Mouse (Mus musculus) adrenal gland, postnatal 25 days (tissue): Measurements from ENCODE around the gene Pim1. TPM values are rescaled to one million over a fixed set of nuclear protein-coding genes. Genes with fewer than 3 reads are reported as not detected.

Experiments used
- DNase-seq: peaks from one replicate; pipeline ENCODE4 v3.0.0; 2021; ENCODE audit warnings: mixed read lengths
- total RNA-seq: library from RNA; stranded (reverse); gene quantifications from 2 replicates; pipeline ENCODE4 v1.2.3, GENCODE M21; 2021

Pim1 gene
- total RNA-seq, 1 experiment from 2014 or later: 88.8 TPM

DNA sequence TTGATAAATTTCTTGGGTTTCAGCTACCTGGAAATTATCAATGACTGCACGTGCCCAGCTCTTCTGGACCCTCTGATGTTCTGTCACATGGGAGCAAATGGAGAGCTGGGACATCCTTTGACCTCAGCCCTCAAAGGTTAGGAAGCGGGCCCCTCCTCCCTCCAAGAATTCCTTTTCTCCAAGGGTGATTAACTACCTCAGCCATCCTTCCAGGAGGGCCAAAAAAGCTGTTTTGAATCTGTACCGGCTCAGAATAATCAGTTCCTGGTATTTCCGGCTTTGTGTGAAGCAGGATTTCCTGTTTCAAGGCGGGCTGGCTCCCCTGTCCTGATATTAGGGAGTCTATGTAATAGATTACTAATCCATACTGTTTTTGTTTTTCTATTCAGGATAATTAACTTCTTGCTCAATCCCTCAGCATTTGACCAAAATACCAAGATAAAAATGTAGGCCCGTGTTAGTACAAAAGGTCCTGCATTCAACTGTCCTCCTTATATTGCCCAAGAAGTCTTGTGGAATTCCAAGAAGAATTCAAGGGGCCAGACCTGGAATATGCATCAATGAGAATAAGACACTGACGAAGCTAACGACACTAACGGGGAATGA is 25.0 kb upstream of the Pim1 start:
- no peak for DNase-seq

DNA sequence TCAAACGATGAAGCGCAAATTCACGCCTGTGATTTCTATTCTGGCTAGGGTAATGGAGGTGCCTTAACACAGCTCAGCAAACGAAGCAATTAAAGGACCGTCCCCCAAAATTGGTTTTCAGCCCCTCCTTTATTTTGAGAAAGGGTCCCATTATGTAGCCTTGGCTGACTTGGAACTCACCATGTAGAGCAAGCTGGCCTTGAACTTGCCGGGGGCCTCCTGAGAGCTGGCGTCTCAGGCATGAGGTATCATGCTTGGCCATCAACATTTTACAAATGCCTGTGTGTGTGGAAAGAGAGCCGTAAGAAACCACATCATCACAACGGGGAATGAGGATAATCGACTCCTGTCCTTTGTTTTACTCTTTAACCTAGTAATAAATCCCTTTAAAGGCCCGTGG is 23.5 kb upstream of the Pim1 start:
- no peak for DNase-seq

DNA sequence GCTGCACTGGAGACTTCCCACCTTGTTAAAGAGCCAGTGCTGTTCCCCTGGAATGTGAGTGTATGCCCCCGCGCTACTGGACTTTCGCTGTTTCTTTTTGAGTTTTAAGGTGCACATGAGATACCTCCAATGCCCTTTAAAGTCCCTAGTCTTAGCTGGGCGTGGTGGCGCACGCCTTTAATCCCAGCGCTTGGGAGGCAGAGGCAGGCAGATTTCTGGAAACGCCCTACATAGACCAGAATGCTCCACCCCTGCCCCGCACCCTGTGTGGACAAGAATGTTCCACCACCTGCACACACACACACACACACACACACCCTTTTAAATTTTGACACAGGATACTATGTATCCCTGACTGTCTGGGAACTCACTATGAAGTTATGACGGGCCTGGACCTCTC is 17.1 kb upstream of the Pim1 start:
- DNase-seq: no peak

DNA sequence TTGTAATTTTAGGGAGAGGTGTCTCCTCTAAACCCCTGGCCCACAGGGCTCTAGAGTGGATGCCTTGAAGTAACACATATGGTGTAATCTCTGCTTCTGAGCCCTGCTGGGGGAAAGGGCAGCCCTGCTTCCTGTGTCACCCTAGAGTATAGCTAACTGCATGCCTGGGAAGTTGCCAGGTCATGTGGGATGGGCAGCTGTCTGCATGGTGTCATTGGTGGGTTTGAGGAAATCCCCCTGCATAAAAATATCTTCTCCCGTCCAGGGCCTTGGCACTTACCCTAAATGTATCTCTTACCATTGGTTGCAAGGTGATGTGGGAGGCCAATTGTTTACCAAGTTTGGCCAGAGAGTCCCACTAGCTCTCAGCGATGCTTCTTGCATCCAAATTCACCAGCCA is 16.5 kb upstream of the Pim1 start:
- DNase-seq: no peak

DNA sequence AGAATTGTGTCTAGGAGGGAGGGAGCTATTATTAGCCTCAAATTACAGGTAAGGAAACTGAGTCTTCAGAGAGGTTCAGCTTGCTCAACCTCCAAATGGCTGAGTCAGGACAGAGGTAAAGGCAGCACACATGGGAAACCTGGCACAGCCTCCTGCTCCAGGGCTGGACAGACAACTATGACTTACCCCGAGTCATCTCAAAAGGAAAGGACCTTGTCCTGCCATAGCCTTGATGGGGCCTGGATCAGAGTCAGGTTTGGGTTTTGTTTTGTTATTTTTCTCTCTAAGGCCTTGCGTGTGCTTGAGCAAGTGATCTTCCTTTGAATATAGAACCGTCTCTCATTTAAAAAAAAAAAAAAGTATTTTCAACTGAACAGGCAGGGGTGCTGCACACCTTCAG is 15.4 kb upstream of the Pim1 start:
- peak; percentile 42 for DNase-seq

DNA sequence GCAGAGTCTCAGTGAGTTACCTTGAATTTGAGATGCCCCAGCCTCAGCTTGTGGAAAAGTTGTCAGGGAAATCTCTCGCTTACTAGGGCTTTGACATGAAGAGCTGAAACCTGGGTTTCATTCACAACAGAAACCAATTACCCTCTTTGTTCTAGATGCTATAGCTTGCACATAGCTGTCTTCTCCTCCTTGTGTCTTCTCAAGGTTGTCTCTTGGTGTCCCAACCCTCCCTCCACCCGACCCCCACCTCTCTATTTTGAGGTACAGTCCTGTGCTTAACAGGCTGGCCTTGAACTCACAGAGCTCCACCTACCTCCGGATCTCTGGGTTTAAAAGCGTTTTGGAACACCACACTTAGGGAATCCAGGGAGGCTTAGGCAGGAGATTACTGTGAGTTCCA is 14.1 kb upstream of the Pim1 start:
- no peak for DNase-seq

DNA sequence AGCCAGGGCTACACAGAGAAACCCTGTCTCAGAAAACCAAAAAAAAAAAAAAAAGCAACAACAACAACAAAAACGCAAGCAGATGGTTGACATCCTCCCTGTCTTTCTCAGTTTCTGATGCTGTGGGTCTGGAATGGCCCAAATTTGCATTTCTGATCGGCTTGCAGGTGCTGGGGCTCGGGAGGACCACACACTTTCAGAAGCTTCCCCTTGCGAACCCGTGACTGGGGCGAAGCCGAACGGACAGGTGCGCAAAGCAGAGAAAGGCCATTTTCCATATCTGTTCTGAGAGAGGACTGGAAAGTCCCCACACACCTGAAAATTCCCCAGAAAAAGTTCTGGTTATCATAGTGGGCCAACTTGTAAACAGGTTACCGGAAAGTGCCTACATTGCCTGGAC is 13.2 kb upstream of the Pim1 start:
- DNase-seq: no peak

DNA sequence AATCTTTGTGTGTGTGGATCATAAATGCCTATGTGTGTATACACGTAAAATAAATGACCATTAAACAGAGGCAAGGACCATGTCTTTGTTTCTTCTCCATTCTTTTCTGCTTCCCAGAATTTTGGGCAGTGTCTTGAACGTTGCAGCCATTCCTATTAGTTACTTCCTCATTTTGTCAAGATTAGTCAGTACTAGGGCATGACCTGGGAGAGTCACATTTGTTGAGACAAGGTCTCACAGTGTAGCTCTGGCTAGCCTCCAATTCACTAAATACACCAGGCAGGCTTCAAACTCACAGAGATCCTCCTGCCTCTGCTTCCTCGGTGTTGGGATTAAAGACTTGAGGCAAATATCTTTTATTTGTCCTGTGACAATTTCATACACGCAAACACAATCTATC is 12.3 kb upstream of the Pim1 start:
- DNase-seq: no peak

DNA sequence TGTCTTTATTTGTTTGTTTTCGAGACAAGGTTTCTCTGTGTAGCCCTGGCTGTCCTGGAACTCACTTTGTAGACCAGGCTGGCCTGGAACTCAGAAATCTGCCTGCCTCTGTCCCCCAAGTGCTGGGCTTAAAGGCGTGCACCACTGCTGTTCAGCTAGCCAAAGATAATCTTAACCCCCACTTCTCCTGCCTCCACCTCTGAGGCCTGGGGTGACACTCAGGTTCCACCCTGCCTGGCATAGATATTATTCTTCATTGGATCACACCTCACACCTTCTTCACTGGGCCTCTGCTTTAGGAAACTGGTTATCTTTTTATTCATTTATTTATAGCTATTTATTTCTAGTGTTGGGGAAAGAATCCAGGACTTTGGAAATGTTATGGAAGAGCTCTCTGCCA is 10.3 kb upstream of the Pim1 start:
- no peak for DNase-seq

DNA sequence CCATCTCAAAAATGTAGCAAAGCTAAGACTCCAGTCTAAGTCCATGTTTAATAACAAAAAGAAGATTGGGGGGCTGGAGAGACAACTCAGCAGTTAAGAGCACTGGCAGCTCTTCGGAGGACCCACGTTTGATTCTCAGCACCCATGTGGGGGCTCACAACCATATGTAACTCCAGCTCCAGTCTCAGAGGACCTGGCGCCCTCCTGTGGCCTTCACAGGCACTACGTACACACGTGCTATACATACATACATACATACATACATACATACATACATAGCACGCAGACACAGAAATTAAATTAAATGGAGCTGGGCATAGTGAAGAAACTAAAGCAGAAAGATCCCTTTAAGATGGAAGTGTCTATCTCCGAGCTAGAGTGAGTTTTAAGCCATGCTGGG is 7.9 kb upstream of the Pim1 start:
- no peak for DNase-seq

DNA sequence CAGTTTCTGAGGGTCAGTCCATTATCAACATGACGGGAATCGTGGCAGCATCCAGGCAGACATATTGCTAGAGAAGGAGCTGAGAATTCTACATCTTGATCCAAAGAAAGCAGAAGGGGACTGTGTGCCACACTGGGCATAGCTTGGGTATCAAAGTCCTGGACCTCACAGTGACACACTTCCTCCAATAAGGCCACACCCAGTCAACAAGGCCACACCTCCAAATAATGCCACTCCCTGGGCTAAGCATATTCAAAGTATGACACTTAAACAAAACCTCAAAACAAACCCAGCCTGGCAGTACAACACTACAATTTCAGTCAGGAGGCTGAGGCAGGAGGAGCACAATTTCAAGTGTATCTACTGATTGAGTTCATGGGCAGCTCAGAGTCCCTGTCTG is 7.3 kb upstream of the Pim1 start:
- DNase-seq: no peak

DNA sequence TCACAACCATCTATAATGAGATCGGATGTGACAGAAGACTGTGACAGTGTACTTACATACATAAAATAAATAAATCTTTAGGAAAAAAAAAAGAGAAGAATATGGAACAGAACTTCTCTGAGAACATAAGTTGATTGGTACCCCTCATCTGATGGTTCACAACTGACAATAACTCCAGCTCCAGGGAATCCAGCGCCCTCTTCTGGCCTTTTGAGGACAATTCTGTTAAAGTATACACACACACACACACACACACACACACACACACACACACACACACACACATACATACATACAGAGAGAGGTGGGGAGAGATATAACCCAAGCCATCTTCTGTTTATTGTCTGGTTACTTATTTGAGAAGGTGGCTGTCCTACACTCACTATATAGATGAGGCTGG is 6.1 kb upstream of the Pim1 start:
- DNase-seq: no peak

DNA sequence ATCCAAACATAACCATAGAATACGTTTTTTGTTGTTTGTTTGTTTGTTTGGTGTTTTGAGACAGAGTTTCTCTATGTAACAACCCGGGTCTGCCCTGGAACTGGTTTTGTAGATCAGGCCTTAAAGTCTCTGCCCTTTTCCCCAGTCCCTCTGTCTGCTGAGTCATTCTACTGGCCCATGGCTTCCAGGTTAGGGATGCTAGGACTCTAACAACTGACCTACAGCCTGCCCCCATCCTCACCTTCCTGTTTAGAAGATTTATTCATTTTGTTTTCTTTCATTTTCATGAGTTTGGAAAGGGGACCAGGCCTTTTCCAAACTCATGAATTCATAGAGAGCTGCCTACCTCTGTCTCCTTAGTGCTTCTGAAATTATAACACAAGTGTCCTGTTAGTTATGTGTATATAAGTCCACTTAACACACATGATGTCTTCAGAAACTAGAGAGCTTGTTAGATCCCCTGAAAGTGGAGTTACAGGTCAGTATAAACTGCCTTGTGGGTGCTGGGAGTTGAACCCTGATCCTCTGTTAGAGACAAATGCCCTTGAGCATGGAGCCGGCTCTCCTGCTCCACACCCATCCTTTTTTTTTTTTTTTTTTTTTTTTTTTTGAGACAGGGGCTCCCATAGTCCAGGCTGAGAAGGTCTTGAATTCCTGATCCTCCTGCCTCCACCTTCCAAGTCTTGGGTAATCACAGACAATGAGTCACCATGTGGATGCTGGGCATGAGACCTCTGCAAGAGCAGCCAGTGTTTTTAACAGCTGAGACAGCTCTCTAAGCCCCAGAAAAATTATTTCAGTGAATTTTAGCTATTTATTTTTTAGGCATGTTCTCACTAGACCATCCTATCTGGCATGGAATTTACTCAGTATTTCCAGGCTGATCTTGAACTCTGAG is 5.0 kb upstream of the Pim1 start:
- DNase-seq: no peak

DNA sequence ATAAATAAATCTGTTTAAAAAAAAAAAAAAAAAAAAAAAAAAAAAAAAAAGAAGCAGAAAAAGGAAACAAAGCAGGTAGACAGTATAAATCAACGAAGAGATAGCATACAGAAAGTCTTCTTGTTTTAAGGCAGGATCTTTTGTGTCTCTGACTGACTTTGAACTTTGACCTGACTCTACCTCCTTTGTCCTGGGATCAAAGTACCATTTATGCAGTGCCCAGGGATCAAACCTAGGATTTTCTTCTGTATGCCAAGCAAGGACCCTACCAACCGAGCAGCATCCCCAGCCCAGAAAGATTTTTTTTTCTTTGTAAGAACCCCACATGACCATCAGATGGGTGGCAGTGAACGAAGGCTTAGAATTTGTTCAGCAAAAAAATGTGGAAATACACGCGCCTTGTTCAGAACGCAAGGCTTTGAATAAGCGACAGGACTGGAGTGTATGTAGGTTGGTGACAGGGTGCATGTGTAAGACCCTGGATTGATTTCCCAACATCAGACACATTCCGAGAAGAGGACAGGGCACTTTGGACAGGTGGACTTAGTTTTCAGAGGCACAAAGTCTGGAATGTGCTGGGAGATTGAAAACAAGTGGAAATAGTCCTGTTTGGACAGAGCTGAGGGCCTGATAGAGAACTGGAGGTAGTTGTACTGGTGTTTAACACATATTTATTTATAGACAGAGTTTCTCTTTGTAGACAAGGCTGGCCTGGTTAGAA is 2.1 kb upstream of the Pim1 start:
- DNase-seq: no peak

DNA sequence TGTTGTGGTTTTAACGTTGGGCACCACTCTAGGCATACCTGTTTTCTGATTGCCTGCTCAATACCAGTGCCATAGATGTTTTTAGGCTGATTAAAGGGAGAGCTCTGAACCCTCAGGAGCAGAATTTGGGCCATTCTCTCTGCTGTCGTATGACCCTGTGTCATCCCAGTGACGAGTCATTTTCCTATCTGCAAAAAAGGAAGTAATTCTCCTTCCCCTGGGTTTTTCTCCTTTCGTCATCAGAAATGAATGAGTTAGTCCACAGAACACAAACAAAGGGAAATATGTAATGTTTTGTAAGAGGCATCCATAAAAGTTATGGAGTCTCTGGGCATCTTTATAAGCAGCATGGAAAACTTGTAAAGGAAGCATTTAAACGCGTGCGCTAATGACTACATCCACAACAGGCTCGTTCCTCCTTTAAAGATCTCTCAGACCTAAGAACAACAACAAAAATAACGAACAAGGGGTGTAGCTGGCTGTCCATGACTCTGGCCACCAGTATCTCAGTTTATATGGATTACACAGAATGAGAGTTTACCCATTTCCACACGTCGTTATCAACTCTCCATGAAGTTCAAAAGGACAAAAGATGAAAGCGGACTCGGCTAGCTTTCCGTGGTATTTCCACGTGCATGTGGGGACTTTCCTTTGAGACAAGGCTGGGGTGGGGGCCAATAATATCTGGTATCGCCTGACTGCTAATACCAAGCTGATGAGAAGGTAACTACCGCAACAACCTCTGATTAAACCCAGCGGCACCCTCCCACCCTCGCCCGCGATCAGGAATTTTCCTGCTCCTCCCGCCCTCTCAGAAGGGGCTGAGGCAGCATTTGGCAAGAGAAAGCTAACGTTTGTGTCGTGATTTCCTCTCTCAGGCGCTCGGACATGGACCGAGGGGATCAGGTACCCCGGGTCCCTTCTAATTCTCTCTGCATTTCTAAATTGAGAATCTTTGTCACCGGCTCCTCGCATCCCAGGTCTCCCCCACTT is 1.3 kb upstream of the Pim1 start:
- DNase-seq: peak; percentile 46

DNA sequence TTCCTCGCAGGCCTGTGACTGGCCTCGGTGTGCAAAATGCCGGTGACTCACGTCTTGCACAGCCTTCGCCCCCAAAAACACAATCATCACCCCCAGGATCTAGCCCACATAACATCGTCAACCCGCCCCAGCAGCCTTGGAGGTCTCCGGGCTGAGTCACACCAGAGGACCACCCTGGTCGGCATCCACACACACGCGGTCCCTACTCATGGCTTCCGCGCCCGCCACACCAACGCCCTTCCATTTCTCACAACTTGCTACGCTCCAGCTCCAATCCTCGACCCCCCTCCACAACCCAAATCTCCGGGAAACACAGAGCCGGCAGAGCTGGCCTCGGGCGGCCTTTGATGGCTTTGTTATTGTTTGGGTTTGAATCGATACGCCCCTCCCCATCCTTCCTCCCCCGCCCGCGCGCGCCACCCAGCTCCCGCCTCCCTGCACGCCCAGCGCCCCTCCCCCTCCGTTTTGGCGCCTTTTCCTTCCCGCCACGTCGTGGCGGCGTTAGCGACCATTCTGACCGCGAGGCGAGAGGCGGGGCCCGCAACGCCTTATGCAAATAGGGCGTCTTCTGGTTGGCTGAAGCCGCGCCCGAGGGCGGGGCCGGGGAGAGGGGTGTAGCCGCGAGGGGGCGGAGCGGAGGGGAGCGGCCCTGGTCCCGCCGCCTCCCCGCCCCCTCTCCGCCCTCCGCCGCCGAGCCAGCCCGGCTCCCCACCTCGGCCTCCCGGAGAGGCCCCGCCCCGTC is 411 bp upstream of the Pim1 start:
- peak; percentile 100 for DNase-seq

DNA sequence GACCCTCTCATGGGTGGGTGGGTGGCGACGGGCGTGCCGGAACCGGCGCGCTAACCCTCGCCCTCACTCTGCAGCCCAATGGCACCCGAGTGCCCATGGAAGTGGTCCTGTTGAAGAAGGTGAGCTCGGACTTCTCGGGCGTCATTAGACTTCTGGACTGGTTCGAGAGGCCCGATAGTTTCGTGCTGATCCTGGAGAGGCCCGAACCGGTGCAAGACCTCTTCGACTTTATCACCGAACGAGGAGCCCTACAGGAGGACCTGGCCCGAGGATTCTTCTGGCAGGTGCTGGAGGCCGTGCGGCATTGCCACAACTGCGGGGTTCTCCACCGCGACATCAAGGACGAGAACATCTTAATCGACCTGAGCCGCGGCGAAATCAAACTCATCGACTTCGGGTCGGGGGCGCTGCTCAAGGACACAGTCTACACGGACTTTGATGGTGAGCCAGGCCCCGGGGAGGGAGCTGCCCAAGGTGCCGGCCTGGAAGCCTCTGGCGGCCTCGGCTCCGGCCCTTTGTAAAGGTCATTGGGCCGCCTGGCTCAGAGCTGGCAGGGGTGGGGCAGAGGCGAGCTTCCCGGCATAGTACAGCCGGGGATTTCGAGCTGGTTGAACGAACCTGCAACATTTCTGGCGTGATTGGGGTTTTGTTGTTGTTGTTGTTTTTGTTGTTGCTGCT is 1.2 kb downstream of the Pim1 start:
- peak; percentile 75 for DNase-seq

DNA sequence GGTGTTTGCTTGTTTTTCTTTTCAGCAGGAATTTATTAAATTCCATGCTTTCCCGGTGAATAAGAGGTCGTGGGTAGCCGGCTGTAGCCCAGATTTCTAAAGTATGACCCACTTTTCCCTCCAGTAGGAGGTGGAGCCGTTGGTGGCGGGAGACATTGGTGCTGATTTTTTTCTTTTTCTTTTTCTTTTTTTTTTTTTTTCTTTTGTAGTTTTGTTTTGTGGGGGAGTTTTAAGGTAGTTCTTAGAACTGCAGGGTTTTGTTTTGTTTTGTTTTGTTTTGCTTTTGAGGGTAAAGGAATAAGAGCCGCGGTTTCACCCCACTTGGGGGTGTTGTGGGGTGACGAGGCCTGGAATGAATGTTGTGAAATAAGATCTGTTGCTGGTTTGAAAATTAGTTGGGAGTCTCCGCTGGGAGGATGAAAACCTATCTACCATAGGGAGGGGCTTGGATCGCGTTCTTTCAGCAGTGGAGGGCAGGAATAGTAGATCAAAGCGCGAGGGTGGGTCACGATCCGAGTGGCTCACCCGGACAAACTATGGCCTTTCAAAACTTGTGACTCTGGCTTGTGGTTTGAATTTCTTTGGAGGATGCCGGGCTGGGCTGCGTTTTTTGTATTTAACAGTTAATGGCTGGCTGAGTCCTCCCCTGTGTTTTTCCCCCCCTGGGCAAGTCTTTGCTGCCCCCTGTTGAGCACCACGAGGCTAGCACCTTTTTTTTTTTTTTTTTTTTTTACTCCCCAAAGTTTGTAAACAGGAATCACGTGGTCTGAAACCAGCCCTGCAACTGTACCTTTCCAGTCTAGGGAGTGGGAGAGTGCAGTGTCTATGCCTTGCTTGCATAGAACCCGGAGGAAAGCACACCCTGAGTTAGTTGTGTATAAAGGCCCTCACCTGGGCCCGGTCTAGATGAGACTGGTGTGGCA is 2.0 kb downstream of the Pim1 start:
- DNase-seq: peak; percentile 63

DNA sequence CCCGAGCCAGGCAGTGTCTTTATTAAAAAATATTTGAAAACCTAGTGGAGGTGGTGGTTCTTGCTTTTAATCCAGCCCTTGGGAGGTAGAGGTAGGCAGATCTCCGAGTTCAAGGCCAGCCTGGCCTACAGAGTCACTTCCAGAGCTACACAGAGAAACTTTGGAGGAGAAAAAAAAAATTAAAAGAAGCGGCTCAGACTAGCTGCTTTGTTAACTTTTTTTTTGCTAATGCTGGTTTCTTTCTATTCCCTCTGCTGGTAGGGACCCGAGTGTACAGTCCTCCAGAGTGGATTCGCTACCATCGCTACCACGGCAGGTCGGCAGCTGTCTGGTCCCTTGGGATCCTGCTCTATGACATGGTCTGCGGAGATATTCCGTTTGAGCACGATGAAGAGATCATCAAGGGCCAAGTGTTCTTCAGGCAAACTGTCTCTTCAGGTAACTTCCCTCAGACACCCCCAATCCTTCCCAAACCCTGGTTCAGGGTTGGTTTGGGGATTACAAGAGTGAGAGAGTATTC is 3.0 kb downstream of the Pim1 start:
- DNase-seq: no peak
